Mouse (Mus musculus): Measurements from ENCODE around the gene Col1a1.

Col1a1 gene

GRCm38 (mm10) chr11:94994208-94994814 is 58.3 kb downstream of the Col1a1 start:
- in situ Hi-C loops (cut with MboI; ENCODE audit: low sequenced_read_pairs), result no loop called here

- in situ Hi-C loops (cut with MboI; ENCODE audit: low sequenced_read_pairs), result no loop called here
Measured at GRCm38 (mm10) chr11:94994947-94995772, 59.1 kb downstream of the Col1a1 start.

GRCm38 (mm10) chr11:94996101-94996500 is 60.1 kb downstream of the Col1a1 start:
- in situ Hi-C loops (cut with MboI; ENCODE audit: low sequenced_read_pairs), result no loop called here

- in situ Hi-C loops (cut with MboI; ENCODE audit: low sequenced_read_pairs), result no loop called here
Measured at GRCm38 (mm10) chr11:94996984-94997383, 61.0 kb downstream of the Col1a1 start.

- in situ Hi-C loops (cut with MboI; ENCODE audit: low sequenced_read_pairs), result no loop called here
Measured at GRCm38 (mm10) chr11:94997596-94997995, 61.6 kb downstream of the Col1a1 start.

- in situ Hi-C loops (cut with MboI; ENCODE audit: low sequenced_read_pairs), result no loop called here
Measured at GRCm38 (mm10) chr11:94998041-94998531, 62.1 kb downstream of the Col1a1 start.

- in situ Hi-C loops (cut with MboI; ENCODE audit: low sequenced_read_pairs), result no loop called here
Measured at GRCm38 (mm10) chr11:95000128-95000527, 64.1 kb downstream of the Col1a1 start.

GRCm38 (mm10) chr11:95000548-95000947 is 64.5 kb downstream of the Col1a1 start:
- in situ Hi-C loops (cut with MboI; ENCODE audit: low sequenced_read_pairs), result no loop called here

- in situ Hi-C loops (cut with MboI; ENCODE audit: low sequenced_read_pairs), result no loop called here
Measured at GRCm38 (mm10) chr11:95001058-95001457, 65.0 kb downstream of the Col1a1 start.

- in situ Hi-C loops (cut with MboI; ENCODE audit: low sequenced_read_pairs), result no loop called here
Measured at GRCm38 (mm10) chr11:95001584-95002347, 65.7 kb downstream of the Col1a1 start.

Measured in CH12F3 (cell line).